Mouse (Mus musculus): ENCODE results near the gene Strada. TPM values are rescaled to one million over a fixed set of nuclear protein-coding genes. Genes with fewer than 3 reads are reported as not detected.

Gene Strada
- total and polyA plus RNA-seq, 2 experiments, result 1.8 to 3.9 TPM

DNA sequence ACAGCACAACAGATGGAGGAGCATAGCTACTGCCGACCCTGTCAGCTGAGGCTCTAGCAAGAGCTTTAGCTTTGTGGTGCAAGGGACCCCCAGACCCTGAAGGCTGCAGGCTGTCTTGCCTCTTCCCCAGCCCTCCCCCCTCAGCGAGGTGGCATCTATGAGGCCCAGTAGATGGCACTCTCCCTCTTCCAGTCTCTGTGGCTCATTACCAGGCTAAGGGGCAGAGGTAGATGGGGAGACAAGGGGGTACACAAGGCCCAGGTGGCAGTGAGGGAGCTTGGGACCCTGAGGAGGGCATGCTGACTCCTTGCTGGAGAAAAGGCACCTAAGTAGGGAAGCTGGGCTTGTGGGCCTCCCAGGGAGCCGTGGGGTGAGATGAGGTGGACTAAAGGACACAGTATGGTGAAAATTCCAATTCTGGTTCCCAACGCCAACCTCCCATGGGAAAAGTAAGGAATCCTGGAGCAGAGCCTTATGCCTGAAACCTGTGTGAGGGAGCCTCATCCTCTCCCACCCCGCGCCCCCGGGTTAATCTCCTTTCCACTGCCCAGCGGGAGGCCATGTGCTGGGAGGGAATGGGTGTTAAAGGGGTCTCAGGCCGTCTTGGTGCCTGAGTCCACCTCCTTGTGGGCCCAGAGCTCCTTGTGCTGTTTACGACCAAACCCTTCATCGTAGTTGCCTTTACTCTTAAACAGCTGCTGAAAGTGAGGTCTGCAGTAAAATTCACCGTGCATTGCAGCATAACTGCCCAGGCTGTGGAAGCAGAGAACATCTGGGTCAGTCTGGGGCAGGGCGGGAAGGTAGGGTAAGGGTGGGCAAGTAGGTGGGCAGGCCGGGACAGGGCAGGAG lies 43.7 kb downstream of the Strada start:
- 73% methylated on average over 14 of the region's 14 CpGs for WGBS
- no peak overlapping the region for H3K9ac ChIP-seq (ENCODE audit: low read depth, low read length)

DNA sequence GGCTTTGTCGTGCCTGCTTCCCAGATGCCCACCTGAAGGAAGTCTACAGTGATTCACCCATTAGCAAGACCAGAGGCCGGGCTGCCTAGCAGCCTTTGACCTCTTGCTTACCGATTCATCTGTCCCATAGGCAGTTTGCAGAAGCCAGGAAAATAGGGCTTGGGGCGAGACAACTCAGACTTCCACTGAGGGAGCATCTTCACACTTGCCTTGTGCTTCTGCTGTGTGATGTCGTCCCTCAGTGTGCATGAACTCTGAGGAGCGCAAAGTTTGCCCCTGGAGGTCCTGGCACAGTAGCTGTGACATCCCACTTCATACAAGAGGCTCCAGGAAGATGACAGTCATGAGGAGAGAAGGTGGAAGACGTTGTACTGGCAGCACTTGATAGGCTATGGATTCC lies 44.8 kb downstream of the Strada start:
- no peak for DNase-seq (ENCODE audit: extremely low read depth, low read depth, low spot score)
- no peaks in the 10 kb centered on the region for H3K79me2 ChIP-seq (ENCODE audit: control insufficient read depth, insufficient read depth, low read length)

More for the DNA sequence above, 43.7 kb downstream of the Strada start:
- TF ChIP-seq CTCF (IDR thresholded peaks at IDR 0.05; ENCODE audit: low read depth, low read length) (peak; percentile 77), POLR2A (IDR thresholded peaks at IDR 0.05; ENCODE audit: extremely low read depth, insufficient read depth, low read length) (no peak)
- no peaks in the 10 kb centered on the region for H3K36me3 ChIP-seq (ENCODE audit: control insufficient read depth, insufficient read depth, low read length)
- H3K4me3 ChIP-seq (ENCODE audit: insufficient read depth, low read depth, low read length), result peak overlapping the region; percentile 66; the same call in 1 of the 2 replicates
- H3K27ac ChIP-seq (replicated peaks; ENCODE audit: insufficient read depth, low read depth, low read length), result no peak overlapping the region
- H3K27me3 ChIP-seq (ENCODE audit: control insufficient read depth, insufficient read depth, low read length), result no peaks in the 10 kb centered on the region
- peaks cover 16% of the 10 kb centered on the region for H3K4me1 ChIP-seq (ENCODE audit: control insufficient read depth, insufficient read depth, low read length)
- no peak for DNase-seq (ENCODE audit: extremely low read depth, low read depth, low spot score)
- no peaks in the 10 kb centered on the region for H3K79me2 ChIP-seq (ENCODE audit: control insufficient read depth, insufficient read depth, low read length)

DNA sequence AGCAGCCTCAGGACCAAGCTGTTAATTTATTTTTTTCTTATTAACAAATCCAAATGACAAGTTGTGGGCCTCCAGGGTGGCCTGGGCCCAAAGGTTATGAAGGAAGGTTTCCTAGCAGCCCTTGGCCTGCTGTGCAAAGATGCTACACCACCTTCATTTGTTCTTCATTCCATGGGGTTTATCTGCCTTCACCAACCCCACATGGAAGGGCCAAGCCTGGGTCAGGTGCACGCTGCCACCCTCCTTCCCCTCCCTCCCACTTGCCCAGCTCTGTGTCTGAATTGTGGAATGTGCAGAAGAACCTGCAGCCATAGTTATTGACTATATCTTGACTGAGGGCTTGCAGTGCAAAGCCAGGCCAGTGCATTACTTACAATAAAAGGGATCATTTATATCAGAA lies 45.7 kb downstream of the Strada start:
- Histone ChIP-seq H3K4me1 (ENCODE audit: control insufficient read depth, insufficient read depth, low read length) (peaks cover 16% of the 10 kb centered on the region), H3K4me3 (ENCODE audit: insufficient read depth, low read depth, low read length) (no peak overlapping the region), H3K79me2 (ENCODE audit: control insufficient read depth, insufficient read depth, low read length) (no peaks in the 10 kb centered on the region), H3K36me3 (ENCODE audit: control insufficient read depth, insufficient read depth, low read length) (peaks cover 5% of the 10 kb centered on the region; the same call in 1 of the 2 replicates), H3K27me3 (ENCODE audit: control insufficient read depth, insufficient read depth, low read length) (no peaks in the 10 kb centered on the region), H3K27ac (replicated peaks; ENCODE audit: insufficient read depth, low read depth, low read length) (no peak overlapping the region), H3K9ac (ENCODE audit: low read depth, low read length) (no peak overlapping the region)
- no peak for TF ChIP-seq CTCF (IDR thresholded peaks at IDR 0.05; ENCODE audit: low read depth, low read length)
- no peak for TF ChIP-seq POLR2A (IDR thresholded peaks at IDR 0.05; ENCODE audit: extremely low read depth, insufficient read depth, low read length)
- WGBS, result 86% methylated on average over 1 of the region's 1 CpGs
- no peak for DNase-seq (ENCODE audit: extremely low read depth, low read depth, low spot score)

More for the DNA sequence above, 44.8 kb downstream of the Strada start:
- H3K9ac ChIP-seq (ENCODE audit: low read depth, low read length), result no peak overlapping the region
- H3K4me3 ChIP-seq (ENCODE audit: insufficient read depth, low read depth, low read length), result no peak overlapping the region
- H3K27ac ChIP-seq (replicated peaks; ENCODE audit: insufficient read depth, low read depth, low read length), result no peak overlapping the region
- no peaks in the 10 kb centered on the region for H3K27me3 ChIP-seq (ENCODE audit: control insufficient read depth, insufficient read depth, low read length)
- no peak for TF ChIP-seq CTCF (IDR thresholded peaks at IDR 0.05; ENCODE audit: low read depth, low read length)
- TF ChIP-seq POLR2A (IDR thresholded peaks at IDR 0.05; ENCODE audit: extremely low read depth, insufficient read depth, low read length), result no peak
- 73% methylated on average over 7 of the region's 7 CpGs for WGBS
- peaks cover 16% of the 10 kb centered on the region for H3K4me1 ChIP-seq (ENCODE audit: control insufficient read depth, insufficient read depth, low read length)
- H3K36me3 ChIP-seq (ENCODE audit: control insufficient read depth, insufficient read depth, low read length), result peaks cover 2% of the 10 kb centered on the region; the same call in 1 of the 2 replicates

DNA sequence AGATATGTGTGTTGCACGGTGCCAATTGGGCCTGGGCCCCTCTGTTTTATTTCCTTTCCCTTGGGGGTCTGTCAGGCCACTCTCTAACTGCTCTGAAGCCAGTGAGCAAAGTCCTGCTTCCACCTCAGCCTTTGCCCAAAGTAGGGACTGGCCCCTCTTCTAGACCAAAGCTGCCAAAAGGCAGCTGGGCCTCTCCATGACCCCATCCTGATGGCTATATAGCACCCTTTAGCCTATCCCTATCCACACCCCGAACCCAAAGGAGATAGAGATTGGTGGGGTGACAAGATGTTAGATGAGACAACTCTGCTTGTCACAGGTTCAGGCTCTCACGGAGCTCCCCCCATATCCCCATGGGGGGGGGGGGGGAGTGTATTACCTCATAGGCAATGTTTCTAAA lies 46.2 kb downstream of the Strada start:
- Histone ChIP-seq H3K79me2 (ENCODE audit: control insufficient read depth, insufficient read depth, low read length) (no peaks in the 10 kb centered on the region), H3K9ac (ENCODE audit: low read depth, low read length) (no peak overlapping the region), H3K36me3 (ENCODE audit: control insufficient read depth, insufficient read depth, low read length) (peaks cover 9% of the 10 kb centered on the region; the same call in 1 of the 2 replicates), H3K4me3 (ENCODE audit: insufficient read depth, low read depth, low read length) (no peak overlapping the region), H3K4me1 (ENCODE audit: control insufficient read depth, insufficient read depth, low read length) (peaks cover 13% of the 10 kb centered on the region), H3K27ac (replicated peaks; ENCODE audit: insufficient read depth, low read depth, low read length) (no peak overlapping the region), H3K27me3 (ENCODE audit: control insufficient read depth, insufficient read depth, low read length) (no peaks in the 10 kb centered on the region)
- no peak for TF ChIP-seq CTCF (IDR thresholded peaks at IDR 0.05; ENCODE audit: low read depth, low read length)
- TF ChIP-seq POLR2A (IDR thresholded peaks at IDR 0.05; ENCODE audit: extremely low read depth, insufficient read depth, low read length), result no peak
- WGBS, result 67% methylated on average over 3 of the region's 3 CpGs
- no peak for DNase-seq (ENCODE audit: extremely low read depth, low read depth, low spot score)

DNA sequence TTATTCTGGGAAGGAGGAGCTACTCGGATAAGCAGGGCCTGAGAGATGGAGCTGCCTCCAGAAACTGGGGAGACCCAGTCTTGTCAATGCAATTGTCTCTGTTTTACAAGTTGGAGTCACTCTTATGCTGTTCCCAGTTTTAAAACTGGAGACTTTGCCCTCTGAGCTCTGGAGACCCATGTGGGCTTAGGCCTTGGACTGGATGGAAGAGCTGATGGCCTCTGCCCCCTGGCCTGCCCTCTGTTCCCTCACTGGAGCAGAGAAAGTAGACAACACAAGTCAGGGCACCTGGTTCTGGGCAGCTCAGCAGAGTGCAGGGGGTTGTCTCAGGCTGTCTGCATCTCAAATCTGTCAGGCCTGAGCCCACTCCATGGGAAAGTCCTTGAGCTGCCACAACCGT lies 47.2 kb downstream of the Strada start:
- Histone ChIP-seq H3K4me1 (ENCODE audit: control insufficient read depth, insufficient read depth, low read length) (peaks cover 12% of the 10 kb centered on the region), H3K27me3 (ENCODE audit: control insufficient read depth, insufficient read depth, low read length) (no peaks in the 10 kb centered on the region), H3K4me3 (ENCODE audit: insufficient read depth, low read depth, low read length) (no peak overlapping the region), H3K9ac (ENCODE audit: low read depth, low read length) (no peak overlapping the region), H3K27ac (replicated peaks; ENCODE audit: insufficient read depth, low read depth, low read length) (peak overlapping the region; percentile 56), H3K36me3 (ENCODE audit: control insufficient read depth, insufficient read depth, low read length) (peaks cover 17% of the 10 kb centered on the region; the same call in 1 of the 2 replicates), H3K79me2 (ENCODE audit: control insufficient read depth, insufficient read depth, low read length) (no peaks in the 10 kb centered on the region)
- DNase-seq (ENCODE audit: extremely low read depth, low read depth, low spot score), result peak; percentile 87
- no peak for TF ChIP-seq POLR2A (IDR thresholded peaks at IDR 0.05; ENCODE audit: extremely low read depth, insufficient read depth, low read length)
- no peak for TF ChIP-seq CTCF (IDR thresholded peaks at IDR 0.05; ENCODE audit: low read depth, low read length)
- 51% methylated on average over 2 of the region's 2 CpGs for WGBS

DNA sequence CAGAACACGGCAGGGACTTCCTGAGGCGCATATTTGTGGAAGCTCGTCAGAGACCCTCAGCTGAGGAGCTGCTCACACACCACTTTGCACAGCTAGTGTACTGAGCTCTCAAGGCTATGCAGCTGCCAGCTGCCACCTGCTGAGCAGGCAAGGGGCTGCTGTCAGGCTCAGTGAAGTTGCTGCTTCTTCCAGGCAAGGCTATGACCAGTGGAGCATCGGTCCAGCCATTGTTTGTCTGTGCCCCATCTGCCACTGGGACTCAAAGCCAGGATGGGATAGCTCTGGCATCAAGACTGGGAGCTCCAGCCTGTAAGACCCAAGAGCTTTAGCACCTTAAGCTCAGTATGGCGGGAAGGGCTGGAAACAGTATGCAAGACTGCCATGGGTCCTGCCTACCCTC lies 47.9 kb downstream of the Strada start:
- WGBS, result 87% methylated on average over 5 of the region's 5 CpGs
- H3K4me1 ChIP-seq (ENCODE audit: control insufficient read depth, insufficient read depth, low read length), result peaks cover 12% of the 10 kb centered on the region
- no peak overlapping the region for H3K9ac ChIP-seq (ENCODE audit: low read depth, low read length)
- DNase-seq (ENCODE audit: extremely low read depth, low read depth, low spot score), result no peak
- TF ChIP-seq CTCF (IDR thresholded peaks at IDR 0.05; ENCODE audit: low read depth, low read length), result no peak
- no peak for TF ChIP-seq POLR2A (IDR thresholded peaks at IDR 0.05; ENCODE audit: extremely low read depth, insufficient read depth, low read length)
- H3K36me3 ChIP-seq (ENCODE audit: control insufficient read depth, insufficient read depth, low read length), result peaks cover 23% of the 10 kb centered on the region; the same call in 1 of the 2 replicates
- H3K27ac ChIP-seq (replicated peaks; ENCODE audit: insufficient read depth, low read depth, low read length), result no peak overlapping the region
- H3K4me3 ChIP-seq (ENCODE audit: insufficient read depth, low read depth, low read length), result no peak overlapping the region
- no peaks in the 10 kb centered on the region for H3K79me2 ChIP-seq (ENCODE audit: control insufficient read depth, insufficient read depth, low read length)
- H3K27me3 ChIP-seq (ENCODE audit: control insufficient read depth, insufficient read depth, low read length), result no peaks in the 10 kb centered on the region
